Mouse (Mus musculus) kidney, adult 2 months (tissue): ENCODE results near the gene Mgat5b.
A peak's percentile ranks its signal among the peaks of the same experiment; 100 is the strongest.

Source experiments
- CTCF ChIP-seq: fragments of 200-500 bp; conservative IDR thresholded peaks from 2 replicates; pipeline ENCODE4 v1.5.1; 2011; ENCODE audit warnings: low read depth, mild to moderate bottlenecking, control low read depth, low read length, moderate library complexity, mixed read lengths; ENCODE audit not compliant: insufficient read depth, insufficient read length
- POLR2A ChIP-seq: fragments of 200-500 bp; IDR thresholded peaks from one replicate; pipeline ENCODE4 v1.6.1; 2011; ENCODE audit warnings: low read depth, low read length, control low read depth

- peak; percentile 92 for TF ChIP-seq CTCF
- no peak for TF ChIP-seq POLR2A
Measured at GRCm38 (mm10) chr11:116885275-116886151, 33.1 kb upstream of the Mgat5b start.
